Mouse (Mus musculus): Measurements from ENCODE around the gene Gm10338. TPM values are rescaled to one million over a fixed set of nuclear protein-coding genes. Genes with fewer than 3 reads are reported as not detected.
"Not testable (repeated sequence)": the region's sequence is repeated elsewhere in the genome, so short reads cannot be mapped to it uniquely, and the experiment has no call there.

Gene Gm10338
- not detected in 2 replicates for polyA plus RNA-seq (2014; fragmentation: Nextera tagmentation; extraction: Ambion mirVana)

DNA sequence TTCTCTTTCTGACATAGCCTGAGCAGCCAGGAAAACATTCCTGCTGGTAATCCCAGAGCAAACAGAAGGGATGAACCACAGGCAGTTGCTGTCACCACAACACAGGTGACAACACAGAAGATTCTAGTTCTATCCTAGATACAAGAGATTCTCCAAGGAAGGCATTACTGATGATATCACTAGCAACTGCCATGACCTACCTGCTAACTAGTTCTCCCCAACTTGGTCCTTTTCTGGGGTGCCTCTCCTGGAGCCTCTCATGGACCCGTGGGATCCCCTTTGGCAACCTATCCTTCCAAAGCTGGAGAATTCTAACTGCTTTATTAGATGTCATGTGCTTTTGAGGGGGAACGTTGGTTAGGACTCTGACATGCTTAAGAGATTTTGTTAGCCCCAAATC, at the start of gene Gm10338:
Gm10338 (minus strand) TSS at position 101 of the 400 bp plus-strand sequence.
- not testable (repeated sequence) for H3K4me1 ChIP-seq (ENCODE audit: control insufficient read depth, insufficient read depth, low read length); H3K4me2 ChIP-seq (ENCODE audit: low read depth, low read length); H3K9me3 ChIP-seq (replicated peaks; ENCODE audit: control insufficient read depth, low read length); H3K27ac ChIP-seq (replicated peaks; ENCODE audit: low read depth, low read length); H3K4me3 ChIP-seq (ENCODE audit: low read depth, low read length); ATAC-seq (replicated peaks; ENCODE audit: insufficient number of reproducible peaks, low FRiP score, low TSS enrichment, low read depth); H3K36me3 ChIP-seq (replicated peaks; ENCODE audit: control insufficient read depth, insufficient read depth, low read depth, low read length); H3K27me3 ChIP-seq (ENCODE audit: control insufficient read depth, insufficient read depth, low read length); H3K9ac ChIP-seq (replicated peaks; ENCODE audit: low read length); DNase-seq (ENCODE audit: low spot score)
- no CpG with 5 or more reads among the region's 2 CpGs for whole genome bisulfite sequencing

DNA sequence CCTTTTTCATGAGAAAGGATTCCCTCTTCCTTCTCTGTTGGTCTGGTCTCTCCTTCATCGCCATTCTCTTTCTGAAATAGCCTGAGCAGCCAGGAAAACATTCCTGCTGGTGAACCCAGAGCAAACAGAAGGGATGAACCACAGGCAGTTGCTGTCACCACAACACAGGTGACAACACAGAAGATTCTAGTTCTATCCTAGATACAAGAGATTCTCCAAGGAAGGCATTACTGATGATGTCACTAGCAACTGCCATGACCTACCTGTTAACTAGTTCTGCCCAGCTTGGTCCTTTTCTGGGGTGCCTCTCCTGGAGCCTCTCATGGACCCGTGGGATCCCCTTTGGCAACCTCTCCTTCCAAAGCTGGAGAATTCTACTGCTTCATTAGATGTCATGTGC, 48.5 kb upstream of the Gm10338 start, which contains the start of gene Gm10128:
Gm10128 (minus strand) TSS at position 101 of the 400 bp plus-strand sequence.
- H3K4me3 ChIP-seq (ENCODE audit: low read depth, low read length); ATAC-seq (replicated peaks; ENCODE audit: insufficient number of reproducible peaks, low FRiP score, low TSS enrichment, low read depth); H3K4me1 ChIP-seq (ENCODE audit: control insufficient read depth, insufficient read depth, low read length); H3K27me3 ChIP-seq (ENCODE audit: control insufficient read depth, insufficient read depth, low read length); H3K9me3 ChIP-seq (replicated peaks; ENCODE audit: control insufficient read depth, low read length); DNase-seq (ENCODE audit: low spot score); H3K27ac ChIP-seq (replicated peaks; ENCODE audit: low read depth, low read length); H3K36me3 ChIP-seq (replicated peaks; ENCODE audit: control insufficient read depth, insufficient read depth, low read depth, low read length); H3K9ac ChIP-seq (replicated peaks; ENCODE audit: low read length); H3K4me2 ChIP-seq (ENCODE audit: low read depth, low read length): not testable (repeated sequence)
- no CpG with 5 or more reads among the region's 2 CpGs for WGBS

DNA sequence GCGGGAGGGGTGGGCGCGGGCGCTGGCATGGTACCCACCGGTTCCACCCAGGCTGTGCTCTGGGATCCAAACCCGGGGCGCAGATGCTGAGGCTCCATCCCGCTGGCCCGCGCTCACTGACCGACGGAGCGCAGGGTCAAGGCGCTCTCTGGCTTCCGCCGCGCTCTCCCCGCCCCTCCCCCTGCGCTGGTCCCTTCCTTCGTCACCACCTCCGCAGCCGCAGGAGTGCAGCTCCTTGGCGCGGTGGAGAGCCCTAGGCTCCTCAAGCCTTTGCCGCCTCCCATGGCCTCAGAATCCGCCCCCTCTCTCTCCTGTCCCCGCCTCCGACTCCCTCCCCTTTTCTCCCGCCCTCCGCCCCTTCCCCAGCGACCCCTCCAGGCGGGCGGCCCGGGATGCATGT, 27.0 kb downstream of the Gm10338 start, which contains the start of gene Gm3558:
Gm3558 (minus strand) TSS at position 185 of the 400 bp plus-strand sequence.
- no CpG with 5 or more reads among the region's 34 CpGs for WGBS
- not testable (repeated sequence) for H3K27ac ChIP-seq (replicated peaks; ENCODE audit: low read depth, low read length)

DNA sequence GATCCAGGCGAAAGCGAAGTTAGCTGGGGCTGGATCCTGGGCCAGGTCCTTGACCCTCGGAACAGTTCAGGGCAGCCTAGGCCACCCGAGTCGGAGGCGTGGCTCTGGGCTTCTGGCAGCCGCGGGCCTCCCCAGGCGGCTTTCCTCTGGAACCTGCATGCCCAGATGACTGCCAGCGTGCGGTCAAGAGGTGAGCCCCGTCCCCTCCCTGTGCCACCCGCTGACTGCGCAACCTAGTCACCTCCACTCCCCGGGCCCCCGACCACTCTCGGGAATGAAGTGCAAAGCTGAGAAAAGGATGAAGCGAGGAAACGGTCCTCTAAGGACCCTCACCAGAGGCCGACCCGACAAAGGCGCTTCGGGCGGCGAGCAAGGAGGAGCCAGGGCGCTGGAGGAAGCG, 27.5 kb downstream of the Gm10338 start:
- peak overlapping the region; percentile 40 for H3K4me3 ChIP-seq (ENCODE audit: low read depth, low read length)
- H3K36me3 ChIP-seq (replicated peaks; ENCODE audit: control insufficient read depth, insufficient read depth, low read depth, low read length); H3K4me1 ChIP-seq (ENCODE audit: control insufficient read depth, insufficient read depth, low read length); H3K27me3 ChIP-seq (ENCODE audit: control insufficient read depth, insufficient read depth, low read length); H3K9ac ChIP-seq (replicated peaks; ENCODE audit: low read length); H3K27ac ChIP-seq (replicated peaks; ENCODE audit: low read depth, low read length); H3K9me3 ChIP-seq (replicated peaks; ENCODE audit: control insufficient read depth, low read length); ATAC-seq (replicated peaks; ENCODE audit: insufficient number of reproducible peaks, low FRiP score, low TSS enrichment, low read depth): not testable (repeated sequence)
- peak overlapping the region; percentile 41 for H3K4me2 ChIP-seq (ENCODE audit: low read depth, low read length)
- peak; percentile 0 for DNase-seq (ENCODE audit: low spot score)
- under 1% methylated on average over 18 of the region's 27 CpGs for WGBS

More for the DNA sequence above, 27.0 kb downstream of the Gm10338 start, which contains the start of gene Gm3558:
- DNase-seq (ENCODE audit: low spot score); H3K9ac ChIP-seq (replicated peaks; ENCODE audit: low read length); H3K4me1 ChIP-seq (ENCODE audit: control insufficient read depth, insufficient read depth, low read length); ATAC-seq (replicated peaks; ENCODE audit: insufficient number of reproducible peaks, low FRiP score, low TSS enrichment, low read depth); H3K27me3 ChIP-seq (ENCODE audit: control insufficient read depth, insufficient read depth, low read length); H3K9me3 ChIP-seq (replicated peaks; ENCODE audit: control insufficient read depth, low read length); H3K36me3 ChIP-seq (replicated peaks; ENCODE audit: control insufficient read depth, insufficient read depth, low read depth, low read length): not testable (repeated sequence)
- peak within 1 kb of the TSS; percentile 41 for H3K4me2 ChIP-seq (ENCODE audit: low read depth, low read length)
- H3K4me3 ChIP-seq (ENCODE audit: low read depth, low read length): peak within 1 kb of the TSS; percentile 40

DNA sequence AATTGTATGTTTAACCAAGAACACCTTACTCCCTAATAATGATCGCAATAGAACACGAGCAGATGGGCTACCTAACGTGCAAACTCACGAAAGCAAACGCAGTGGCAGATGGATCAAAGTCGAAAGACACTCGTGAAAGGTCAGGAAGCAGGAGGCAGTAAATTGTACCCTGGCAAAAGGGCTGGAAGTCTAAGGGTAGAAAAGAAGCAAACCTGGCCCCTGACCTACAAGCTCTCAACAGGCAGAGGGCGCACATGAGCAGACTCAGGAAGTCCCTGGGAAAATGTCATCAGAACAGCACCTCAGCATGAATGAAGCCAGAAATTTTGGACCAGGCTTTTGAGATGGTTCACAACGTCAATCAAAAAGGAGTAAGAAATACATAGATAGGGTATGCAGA, 28.1 kb downstream of the Gm10338 start:
- not testable (repeated sequence) for H3K9me3 ChIP-seq (replicated peaks; ENCODE audit: control insufficient read depth, low read length); H3K27ac ChIP-seq (replicated peaks; ENCODE audit: low read depth, low read length); H3K9ac ChIP-seq (replicated peaks; ENCODE audit: low read length); H3K4me2 ChIP-seq (ENCODE audit: low read depth, low read length); ATAC-seq (replicated peaks; ENCODE audit: insufficient number of reproducible peaks, low FRiP score, low TSS enrichment, low read depth); H3K27me3 ChIP-seq (ENCODE audit: control insufficient read depth, insufficient read depth, low read length); H3K36me3 ChIP-seq (replicated peaks; ENCODE audit: control insufficient read depth, insufficient read depth, low read depth, low read length); DNase-seq (ENCODE audit: low spot score); H3K4me3 ChIP-seq (ENCODE audit: low read depth, low read length); H3K4me1 ChIP-seq (ENCODE audit: control insufficient read depth, insufficient read depth, low read length)
- whole genome bisulfite sequencing: 1% methylated on average over 5 of the region's 9 CpGs

Other genes starting within 250 kb of the Gm10338 start
- gene Gm8374, start 230.5 kb downstream of the Gm10338 start, polyA plus RNA-seq (2014; fragmentation: Nextera tagmentation; extraction: Ambion mirVana): not detected in 2 replicates
- gene Gm3755, start 144.7 kb downstream of the Gm10338 start, polyA plus RNA-seq (2014; fragmentation: Nextera tagmentation; extraction: Ambion mirVana): not detected in 2 replicates
- gene Gm3752, start 111.8 kb downstream of the Gm10338 start, polyA plus RNA-seq (2014; fragmentation: Nextera tagmentation; extraction: Ambion mirVana): 3.2 and 3.8 TPM in 2 replicates
- 0.99 and 1.3 TPM in 2 replicates for gene Gm3558, start 27.0 kb downstream of the Gm10338 start, polyA plus RNA-seq (2014; fragmentation: Nextera tagmentation; extraction: Ambion mirVana)
- not detected in 2 replicates for gene Gm10128, start 48.4 kb upstream of the Gm10338 start, polyA plus RNA-seq (2014; fragmentation: Nextera tagmentation; extraction: Ambion mirVana)
- not detected in 2 replicates for gene Gm26661, start 196.0 kb upstream of the Gm10338 start, polyA plus RNA-seq (2014; fragmentation: Nextera tagmentation; extraction: Ambion mirVana)
- gene Flnb, start 222.4 kb upstream of the Gm10338 start, polyA plus RNA-seq (2014; fragmentation: Nextera tagmentation; extraction: Ambion mirVana): 14.7 and 17.0 TPM in 2 replicates

All from embryonic facial prominence, embryonic 11.5 days (tissue).